Mouse (Mus musculus): ENCODE measurements at regions not wholly inside any gene's neighbourhood (a gene's known extent, or its start where the extent isn't known, plus 50 kb on each side); places are given as distances from the start of the nearest gene placed in this dataset.

- Histone ChIP-seq H3K27me3 (replicated peaks; ENCODE audit: control insufficient read depth, insufficient read depth, low read length) (no peaks in the 10 kb centered on the region), H3K36me3 (ENCODE audit: control insufficient read depth, insufficient read depth, low read length) (no peaks in the 10 kb centered on the region), H3K9me3 (replicated peaks; ENCODE audit: control insufficient read depth, low read length) (no peaks in the 10 kb centered on the region), H3K4me2 (ENCODE audit: low read length) (no peak overlapping the region), H3K9ac (ENCODE audit: low read length) (no peak overlapping the region), H3K27ac (ENCODE audit: low read depth, low read length) (no peak overlapping the region), H3K4me1 (ENCODE audit: control insufficient read depth, insufficient read depth, low read length) (0 out of 2 replicates have a peak, but pooled peaks cover 2% of the 10 kb centered on the region), H3K4me3 (ENCODE audit: low read depth, low read length) (no peak overlapping the region)
- DNase-seq (ENCODE audit: low spot score), result no peak
- ATAC-seq, result no peak
- WGBS, result 55% methylated on average over 6 of the region's 6 CpGs
Observed at GRCm38 (mm10) chr1:75935866-75936265, 389.8 kb downstream of the Slc4a3 start.

- WGBS, result 60% methylated on average over 13 of the region's 13 CpGs
- H3K9ac ChIP-seq (ENCODE audit: low read length), result no peak overlapping the region
- H3K4me1 ChIP-seq (ENCODE audit: control insufficient read depth, insufficient read depth, low read length), result 0 out of 2 replicates have a peak, but pooled peaks cover 2% of the 10 kb centered on the region
- no peaks in the 10 kb centered on the region for H3K9me3 ChIP-seq (replicated peaks; ENCODE audit: control insufficient read depth, low read length)
- peak; percentile 29 for DNase-seq (ENCODE audit: low spot score)
- no peak overlapping the region for H3K4me3 ChIP-seq (ENCODE audit: low read depth, low read length)
- no peak overlapping the region for H3K4me2 ChIP-seq (ENCODE audit: low read length)
- no peaks in the 10 kb centered on the region for H3K27me3 ChIP-seq (replicated peaks; ENCODE audit: control insufficient read depth, insufficient read depth, low read length)
- no peak for ATAC-seq
- no peak overlapping the region for H3K27ac ChIP-seq (ENCODE audit: low read depth, low read length)
- no peaks in the 10 kb centered on the region for H3K36me3 ChIP-seq (ENCODE audit: control insufficient read depth, insufficient read depth, low read length)
Observed at GRCm38 (mm10) chr1:75936596-75936995, 390.5 kb downstream of the Slc4a3 start.

GRCm38 (mm10) chr1:75937331-75937730, 391.3 kb downstream of the Slc4a3 start:
- 0 out of 2 replicates have a peak, but pooled peaks cover 2% of the 10 kb centered on the region for H3K4me1 ChIP-seq (ENCODE audit: control insufficient read depth, insufficient read depth, low read length)
- H3K9me3 ChIP-seq (replicated peaks; ENCODE audit: control insufficient read depth, low read length), result no peaks in the 10 kb centered on the region
- H3K36me3 ChIP-seq (ENCODE audit: control insufficient read depth, insufficient read depth, low read length), result no peaks in the 10 kb centered on the region
- DNase-seq (ENCODE audit: low spot score), result no peak
- no peak overlapping the region for H3K4me3 ChIP-seq (ENCODE audit: low read depth, low read length)
- no peaks in the 10 kb centered on the region for H3K27me3 ChIP-seq (replicated peaks; ENCODE audit: control insufficient read depth, insufficient read depth, low read length)
- WGBS, result 50% methylated on average over 5 of the region's 5 CpGs
- H3K9ac ChIP-seq (ENCODE audit: low read length), result no peak overlapping the region
- ATAC-seq, result no peak
- H3K4me2 ChIP-seq (ENCODE audit: low read length), result no peak overlapping the region
- no peak overlapping the region for H3K27ac ChIP-seq (ENCODE audit: low read depth, low read length)

GRCm38 (mm10) chr1:75946290-75946839, 400.3 kb downstream of the Slc4a3 start:
- no peaks in the 10 kb centered on the region for H3K36me3 ChIP-seq (ENCODE audit: control insufficient read depth, insufficient read depth, low read length)
- no peaks in the 10 kb centered on the region for H3K27me3 ChIP-seq (replicated peaks; ENCODE audit: control insufficient read depth, insufficient read depth, low read length)
- no peak overlapping the region for H3K27ac ChIP-seq (ENCODE audit: low read depth, low read length)
- DNase-seq (ENCODE audit: low spot score), result no peak
- H3K4me2 ChIP-seq (ENCODE audit: low read length), result no peak overlapping the region
- no peak for ATAC-seq
- H3K9me3 ChIP-seq (replicated peaks; ENCODE audit: control insufficient read depth, low read length), result no peaks in the 10 kb centered on the region
- H3K4me1 ChIP-seq (ENCODE audit: control insufficient read depth, insufficient read depth, low read length), result no peaks in the 10 kb centered on the region
- WGBS, result 74% methylated on average over 5 of the region's 5 CpGs
- H3K4me3 ChIP-seq (ENCODE audit: low read depth, low read length), result no peak overlapping the region
- H3K9ac ChIP-seq (ENCODE audit: low read length), result no peak overlapping the region

GRCm38 (mm10) chr1:75978203-75978986, 432.3 kb downstream of the Slc4a3 start:
- Histone ChIP-seq H3K4me3 (ENCODE audit: low read depth, low read length) (no peak overlapping the region), H3K9me3 (replicated peaks; ENCODE audit: control insufficient read depth, low read length) (no peaks in the 10 kb centered on the region), H3K4me1 (ENCODE audit: control insufficient read depth, insufficient read depth, low read length) (no peaks in the 10 kb centered on the region; the same call in 1 of the 2 replicates), H3K27me3 (replicated peaks; ENCODE audit: control insufficient read depth, insufficient read depth, low read length) (no peaks in the 10 kb centered on the region), H3K27ac (ENCODE audit: low read depth, low read length) (no peak overlapping the region), H3K9ac (ENCODE audit: low read length) (no peak overlapping the region), H3K36me3 (ENCODE audit: control insufficient read depth, insufficient read depth, low read length) (no peaks in the 10 kb centered on the region), H3K4me2 (ENCODE audit: low read length) (no peak overlapping the region)
- WGBS, result 86% methylated on average over 9 of the region's 9 CpGs
- ATAC-seq (no peak), DNase-seq (ENCODE audit: low spot score) (peak; percentile 36)

- Histone ChIP-seq H3K4me1 (ENCODE audit: control insufficient read depth, insufficient read depth, low read length) (no peaks in the 10 kb centered on the region; the same call in 1 of the 2 replicates), H3K4me2 (ENCODE audit: low read length) (no peak overlapping the region), H3K36me3 (ENCODE audit: control insufficient read depth, insufficient read depth, low read length) (no peaks in the 10 kb centered on the region), H3K9ac (ENCODE audit: low read length) (no peak overlapping the region), H3K27ac (ENCODE audit: low read depth, low read length) (no peak overlapping the region), H3K4me3 (ENCODE audit: low read depth, low read length) (no peak overlapping the region), H3K9me3 (replicated peaks; ENCODE audit: control insufficient read depth, low read length) (no peaks in the 10 kb centered on the region), H3K27me3 (replicated peaks; ENCODE audit: control insufficient read depth, insufficient read depth, low read length) (no peaks in the 10 kb centered on the region)
- WGBS, result 29% methylated on average over 8 of the region's 8 CpGs
- no peak for ATAC-seq
- peak; percentile 16 for DNase-seq (ENCODE audit: low spot score)
Observed at GRCm38 (mm10) chr1:75983057-75983456, 437.0 kb downstream of the Slc4a3 start.

GRCm38 (mm10) chr1:75983487-75983886, 437.4 kb downstream of the Slc4a3 start:
- DNase-seq (ENCODE audit: low spot score) (no peak), ATAC-seq (no peak)
- H3K4me3 ChIP-seq (ENCODE audit: low read depth, low read length), result no peak overlapping the region
- no peak overlapping the region for H3K27ac ChIP-seq (ENCODE audit: low read depth, low read length)
- WGBS, result 57% methylated on average over 3 of the region's 3 CpGs
- H3K36me3 ChIP-seq (ENCODE audit: control insufficient read depth, insufficient read depth, low read length), result no peaks in the 10 kb centered on the region
- no peaks in the 10 kb centered on the region; the same call in 1 of the 2 replicates for H3K4me1 ChIP-seq (ENCODE audit: control insufficient read depth, insufficient read depth, low read length)
- H3K9me3 ChIP-seq (replicated peaks; ENCODE audit: control insufficient read depth, low read length), result no peaks in the 10 kb centered on the region
- H3K27me3 ChIP-seq (replicated peaks; ENCODE audit: control insufficient read depth, insufficient read depth, low read length), result no peaks in the 10 kb centered on the region
- H3K4me2 ChIP-seq (ENCODE audit: low read length), result no peak overlapping the region
- H3K9ac ChIP-seq (ENCODE audit: low read length), result no peak overlapping the region

GRCm38 (mm10) chr1:75988496-75988895, 442.4 kb downstream of the Slc4a3 start:
- H3K27ac ChIP-seq (ENCODE audit: low read depth, low read length), result no peak overlapping the region
- WGBS, result 86% methylated on average over 3 of the region's 3 CpGs
- H3K4me3 ChIP-seq (ENCODE audit: low read depth, low read length), result no peak overlapping the region
- no peaks in the 10 kb centered on the region for H3K4me1 ChIP-seq (ENCODE audit: control insufficient read depth, insufficient read depth, low read length)
- no peaks in the 10 kb centered on the region for H3K27me3 ChIP-seq (replicated peaks; ENCODE audit: control insufficient read depth, insufficient read depth, low read length)
- H3K9ac ChIP-seq (ENCODE audit: low read length), result no peak overlapping the region
- ATAC-seq, result no peak
- H3K36me3 ChIP-seq (ENCODE audit: control insufficient read depth, insufficient read depth, low read length), result no peaks in the 10 kb centered on the region
- no peak overlapping the region for H3K4me2 ChIP-seq (ENCODE audit: low read length)
- H3K9me3 ChIP-seq (replicated peaks; ENCODE audit: control insufficient read depth, low read length), result no peaks in the 10 kb centered on the region
- no peak for DNase-seq (ENCODE audit: low spot score)

GRCm38 (mm10) chr1:75992039-75992438, 446.0 kb downstream of the Slc4a3 start:
- H3K9ac ChIP-seq (ENCODE audit: low read length), result no peak overlapping the region
- H3K27me3 ChIP-seq (replicated peaks; ENCODE audit: control insufficient read depth, insufficient read depth, low read length), result no peaks in the 10 kb centered on the region
- no peak overlapping the region for H3K27ac ChIP-seq (ENCODE audit: low read depth, low read length)
- WGBS, result 91% methylated on average over 3 of the region's 3 CpGs
- no peaks in the 10 kb centered on the region for H3K9me3 ChIP-seq (replicated peaks; ENCODE audit: control insufficient read depth, low read length)
- no peak for DNase-seq (ENCODE audit: low spot score)
- H3K4me1 ChIP-seq (ENCODE audit: control insufficient read depth, insufficient read depth, low read length), result no peaks in the 10 kb centered on the region
- no peak overlapping the region for H3K4me3 ChIP-seq (ENCODE audit: low read depth, low read length)
- no peak for ATAC-seq
- no peaks in the 10 kb centered on the region for H3K36me3 ChIP-seq (ENCODE audit: control insufficient read depth, insufficient read depth, low read length)
- H3K4me2 ChIP-seq (ENCODE audit: low read length), result no peak overlapping the region
